Mouse (Mus musculus): ENCODE results near the gene Mamdc2. TPM values are rescaled to one million over a fixed set of nuclear protein-coding genes. Genes with fewer than 3 reads are reported as not detected.

Mamdc2 gene
- polyA plus RNA-seq, 1 experiment from 2014 or later: 6.0 TPM

DNA sequence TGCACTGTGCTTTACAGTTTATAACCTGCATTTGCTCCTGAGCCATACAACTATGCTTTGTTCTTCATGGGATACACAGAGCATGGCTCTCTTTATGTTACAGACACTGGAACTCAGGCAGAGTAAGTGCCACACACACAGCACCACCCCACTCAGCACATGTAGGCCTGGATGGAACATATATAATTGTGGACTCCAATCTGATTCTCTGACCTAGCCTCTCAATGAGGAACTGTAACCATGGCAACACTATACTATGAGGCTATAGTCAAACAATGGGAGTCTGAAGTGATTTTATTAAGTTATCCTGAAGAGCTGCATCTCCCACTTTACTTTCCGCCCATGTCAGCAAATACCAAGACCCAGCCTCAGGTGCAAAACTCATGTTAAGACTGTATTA is 30.6 kb downstream of the Mamdc2 start:
- H3K4me3 ChIP-seq (replicated peaks): no peak overlapping the region
- H3K4me1 ChIP-seq: no peaks in the 10 kb centered on the region
- no peaks in the 10 kb centered on the region for H3K27me3 ChIP-seq
- no peak overlapping the region for H3K4me2 ChIP-seq (replicated peaks)
- H3K27ac ChIP-seq (replicated peaks): no peak overlapping the region
- H3K9ac ChIP-seq: no peak overlapping the region
- ATAC-seq (ENCODE audit: insufficient number of reproducible peaks, low FRiP score, low TSS enrichment, low read depth): no peak
- no peaks in the 10 kb centered on the region for H3K36me3 ChIP-seq
- 91% methylated on average over 1 of the region's 1 CpGs for WGBS
- no peaks in the 10 kb centered on the region for H3K9me3 ChIP-seq (replicated peaks)

DNA sequence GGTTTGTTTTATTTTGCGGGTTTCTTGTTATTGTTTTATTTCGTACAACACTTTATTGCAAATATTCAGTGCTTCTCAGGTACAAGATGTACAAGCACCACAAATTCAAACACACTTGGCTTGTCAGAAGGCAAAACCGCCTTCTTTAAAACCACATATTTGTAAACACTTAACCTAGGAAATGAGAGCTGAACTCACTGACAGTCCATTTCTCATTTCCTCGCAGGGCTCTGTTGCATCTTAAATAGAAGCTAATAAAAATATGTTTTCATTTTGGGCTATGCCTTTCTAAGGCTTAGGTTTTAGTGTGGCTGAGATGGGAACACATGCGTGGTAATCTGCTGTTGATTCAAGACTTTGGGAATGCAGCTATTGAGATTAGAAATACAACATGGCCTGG is 37.4 kb downstream of the Mamdc2 start:
- Histone ChIP-seq H3K4me3 (replicated peaks) (no peak overlapping the region), H3K27me3 (no peaks in the 10 kb centered on the region), H3K9ac (no peak overlapping the region), H3K4me1 (no peaks in the 10 kb centered on the region), H3K4me2 (replicated peaks) (no peak overlapping the region), H3K27ac (replicated peaks) (no peak overlapping the region), H3K9me3 (replicated peaks) (no peaks in the 10 kb centered on the region), H3K36me3 (no peaks in the 10 kb centered on the region)
- WGBS: 77% methylated on average over 5 of the region's 5 CpGs
- ATAC-seq (ENCODE audit: insufficient number of reproducible peaks, low FRiP score, low TSS enrichment, low read depth): no peak

DNA sequence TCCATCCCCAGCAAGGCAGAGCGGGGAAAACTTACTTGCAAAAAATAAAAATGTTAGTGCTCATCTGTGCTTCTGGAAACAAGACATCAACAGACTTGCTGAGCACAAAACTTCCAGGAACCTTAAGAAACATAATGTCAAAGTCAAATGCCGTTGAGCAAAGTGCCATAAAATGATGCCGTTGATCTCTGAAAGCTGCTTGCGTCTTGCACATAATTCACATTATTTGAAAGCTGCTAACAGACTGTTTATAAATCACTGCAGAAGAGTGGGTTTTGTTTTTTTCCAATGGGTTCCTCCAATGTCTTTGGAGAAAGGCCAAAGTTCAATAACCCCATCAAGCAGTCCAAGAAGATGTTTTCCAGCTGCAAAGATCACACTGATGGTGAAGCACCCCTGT is 37.9 kb downstream of the Mamdc2 start:
- Histone ChIP-seq H3K4me3 (replicated peaks) (no peak overlapping the region), H3K4me1 (no peaks in the 10 kb centered on the region), H3K36me3 (no peaks in the 10 kb centered on the region), H3K4me2 (replicated peaks) (no peak overlapping the region), H3K9ac (no peak overlapping the region), H3K27me3 (no peaks in the 10 kb centered on the region), H3K27ac (replicated peaks) (no peak overlapping the region), H3K9me3 (replicated peaks) (no peaks in the 10 kb centered on the region)
- WGBS: 80% methylated on average over 4 of the region's 4 CpGs
- no peak for ATAC-seq (ENCODE audit: insufficient number of reproducible peaks, low FRiP score, low TSS enrichment, low read depth)

DNA sequence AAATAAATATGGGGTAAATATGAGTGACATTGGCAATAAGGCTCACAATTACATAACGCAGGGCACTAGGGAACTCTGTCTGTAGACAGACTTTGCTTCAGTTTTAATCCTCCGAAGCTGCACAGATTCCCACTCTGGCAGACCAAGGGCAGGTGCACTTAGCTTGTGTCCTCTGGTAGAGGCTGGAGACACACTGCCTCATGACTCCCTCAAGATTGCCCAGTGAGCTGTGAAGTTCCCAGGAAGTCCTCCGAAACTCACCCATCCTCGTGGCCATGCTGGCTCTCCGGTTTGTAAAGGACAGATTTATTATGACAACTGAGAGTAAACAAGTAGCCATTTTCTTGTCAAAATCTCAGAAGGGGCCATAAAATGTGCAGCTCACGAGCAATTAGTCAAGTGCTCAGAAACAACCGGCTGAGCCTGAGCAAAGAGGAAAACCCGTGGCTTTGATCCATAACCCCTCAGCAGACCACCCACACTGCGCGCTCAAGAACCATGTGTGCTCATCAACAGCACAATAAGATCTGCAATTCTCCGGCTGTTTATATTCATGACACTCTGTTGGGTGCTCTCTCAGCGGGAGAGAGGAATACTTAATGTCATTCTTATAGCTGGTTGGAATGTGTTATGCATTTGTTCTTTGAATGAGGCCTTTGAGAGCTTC is 46.6 kb downstream of the Mamdc2 start:
- WGBS: 47% methylated on average over 12 of the region's 12 CpGs
- Histone ChIP-seq H3K27ac (replicated peaks) (no peak overlapping the region), H3K9me3 (replicated peaks) (no peaks in the 10 kb centered on the region), H3K4me3 (replicated peaks) (no peak overlapping the region), H3K27me3 (no peaks in the 10 kb centered on the region), H3K36me3 (no peaks in the 10 kb centered on the region), H3K9ac (no peak overlapping the region), H3K4me1 (no peaks in the 10 kb centered on the region; the same call in 1 of the 2 replicates), H3K4me2 (replicated peaks) (no peak overlapping the region)
- ATAC-seq (ENCODE audit: insufficient number of reproducible peaks, low FRiP score, low TSS enrichment, low read depth): no peak

DNA sequence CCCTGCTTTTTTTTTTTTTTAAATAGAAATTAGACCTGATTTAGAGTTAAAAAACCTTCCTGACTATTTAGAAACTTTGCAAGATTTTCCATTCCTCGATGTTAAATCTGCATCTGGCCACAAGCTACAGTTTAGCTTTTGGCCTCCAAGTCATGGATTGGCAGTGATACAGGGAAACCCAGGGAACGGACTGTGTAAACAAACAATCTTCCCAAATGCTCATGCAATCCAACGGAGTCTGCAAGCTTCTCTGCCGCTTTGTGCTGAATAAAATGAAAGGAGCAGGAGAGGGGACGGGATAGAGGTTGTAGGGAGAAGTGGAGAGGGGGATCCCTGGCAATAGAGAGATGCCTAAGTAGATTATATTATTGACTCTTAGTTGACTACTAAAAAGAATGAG is 47.8 kb downstream of the Mamdc2 start:
- H3K4me3 ChIP-seq (replicated peaks): no peak overlapping the region
- WGBS: 53% methylated on average over 5 of the region's 5 CpGs
- no peaks in the 10 kb centered on the region for H3K36me3 ChIP-seq
- no peaks in the 10 kb centered on the region; the same call in 1 of the 2 replicates for H3K4me1 ChIP-seq
- no peak overlapping the region for H3K4me2 ChIP-seq (replicated peaks)
- H3K27ac ChIP-seq (replicated peaks): no peak overlapping the region
- no peak for ATAC-seq (ENCODE audit: insufficient number of reproducible peaks, low FRiP score, low TSS enrichment, low read depth)
- no peak overlapping the region for H3K9ac ChIP-seq
- H3K9me3 ChIP-seq (replicated peaks): no peaks in the 10 kb centered on the region
- H3K27me3 ChIP-seq: no peaks in the 10 kb centered on the region

DNA sequence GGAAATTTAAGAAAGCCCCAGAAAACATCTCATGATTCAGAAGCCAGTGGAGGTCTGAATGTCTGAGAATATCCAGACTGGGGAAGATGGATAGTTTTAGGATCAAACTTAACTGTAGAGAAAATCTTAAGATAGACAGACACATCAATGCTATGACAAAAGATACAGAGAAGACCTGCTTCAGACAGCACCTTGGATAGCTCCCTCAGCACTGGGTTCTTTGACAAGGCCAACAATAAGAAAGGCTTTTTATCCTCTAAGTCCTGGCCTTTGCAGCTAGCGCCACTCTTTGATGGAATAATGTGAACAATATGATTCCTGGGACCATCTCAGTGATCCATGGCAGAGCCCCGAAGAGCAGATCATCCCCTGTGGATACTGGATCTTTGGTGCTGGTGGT is 52.3 kb downstream of the Mamdc2 start:
- Histone ChIP-seq H3K4me3 (replicated peaks) (no peak overlapping the region), H3K4me1 (no peaks in the 10 kb centered on the region), H3K4me2 (replicated peaks) (no peak overlapping the region), H3K9me3 (replicated peaks) (no peaks in the 10 kb centered on the region), H3K27me3 (0 out of 2 replicates have a peak, but pooled peaks cover 3% of the 10 kb centered on the region), H3K36me3 (no peaks in the 10 kb centered on the region), H3K27ac (replicated peaks) (no peak overlapping the region), H3K9ac (no peak overlapping the region)
- 40% methylated on average over 2 of the region's 2 CpGs for WGBS
- ATAC-seq (ENCODE audit: insufficient number of reproducible peaks, low FRiP score, low TSS enrichment, low read depth): no peak

DNA sequence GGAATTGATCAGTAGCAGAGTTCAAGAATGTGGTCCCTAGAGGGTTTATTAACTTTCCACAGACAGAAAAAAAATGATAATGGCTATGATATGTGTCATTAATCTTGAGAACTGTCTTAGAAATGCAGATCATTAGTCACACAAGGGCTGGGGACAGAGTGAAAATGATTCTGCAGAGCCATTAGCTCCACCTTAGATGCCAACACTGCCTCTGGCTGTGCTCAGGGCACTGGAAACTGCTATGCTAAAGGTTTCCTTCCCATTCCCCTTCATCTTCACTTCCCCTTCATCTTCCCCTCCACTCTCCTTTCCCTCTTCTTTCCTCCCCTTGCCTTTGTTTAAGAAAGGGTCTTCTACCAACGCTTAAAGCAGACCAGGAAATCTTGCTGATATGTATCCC is 53.6 kb downstream of the Mamdc2 start:
- H3K9me3 ChIP-seq (replicated peaks): no peaks in the 10 kb centered on the region
- H3K4me3 ChIP-seq (replicated peaks): no peak overlapping the region
- no peaks in the 10 kb centered on the region for H3K4me1 ChIP-seq
- H3K36me3 ChIP-seq: no peaks in the 10 kb centered on the region
- H3K4me2 ChIP-seq (replicated peaks): no peak overlapping the region
- 65% methylated on average over 1 of the region's 1 CpGs for WGBS
- no peak overlapping the region for H3K9ac ChIP-seq
- 0 out of 2 replicates have a peak, but pooled peaks cover 3% of the 10 kb centered on the region for H3K27me3 ChIP-seq
- H3K27ac ChIP-seq (replicated peaks): no peak overlapping the region
- no peak for ATAC-seq (ENCODE audit: insufficient number of reproducible peaks, low FRiP score, low TSS enrichment, low read depth)

DNA sequence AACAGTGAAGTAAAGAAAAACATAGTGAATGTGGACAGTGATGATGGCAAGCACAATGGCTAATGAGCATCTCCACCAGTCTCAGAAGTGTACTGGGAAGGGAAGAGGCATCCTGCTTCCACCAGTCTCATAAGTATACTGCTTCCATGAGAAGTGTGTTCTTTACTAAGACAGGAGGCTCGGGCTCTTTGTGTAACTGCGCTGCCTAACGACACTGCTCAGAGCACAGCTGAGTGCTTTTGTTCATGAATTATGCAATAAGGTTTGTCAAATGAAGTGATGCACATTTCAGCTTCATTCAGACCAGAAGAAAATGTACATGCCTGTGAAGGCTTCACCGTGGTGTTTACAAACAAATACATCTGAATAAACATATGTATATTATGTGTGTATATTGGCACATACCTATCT is 59.4 kb downstream of the Mamdc2 start:
- no peak for ATAC-seq (ENCODE audit: insufficient number of reproducible peaks, low FRiP score, low TSS enrichment, low read depth)

DNA sequence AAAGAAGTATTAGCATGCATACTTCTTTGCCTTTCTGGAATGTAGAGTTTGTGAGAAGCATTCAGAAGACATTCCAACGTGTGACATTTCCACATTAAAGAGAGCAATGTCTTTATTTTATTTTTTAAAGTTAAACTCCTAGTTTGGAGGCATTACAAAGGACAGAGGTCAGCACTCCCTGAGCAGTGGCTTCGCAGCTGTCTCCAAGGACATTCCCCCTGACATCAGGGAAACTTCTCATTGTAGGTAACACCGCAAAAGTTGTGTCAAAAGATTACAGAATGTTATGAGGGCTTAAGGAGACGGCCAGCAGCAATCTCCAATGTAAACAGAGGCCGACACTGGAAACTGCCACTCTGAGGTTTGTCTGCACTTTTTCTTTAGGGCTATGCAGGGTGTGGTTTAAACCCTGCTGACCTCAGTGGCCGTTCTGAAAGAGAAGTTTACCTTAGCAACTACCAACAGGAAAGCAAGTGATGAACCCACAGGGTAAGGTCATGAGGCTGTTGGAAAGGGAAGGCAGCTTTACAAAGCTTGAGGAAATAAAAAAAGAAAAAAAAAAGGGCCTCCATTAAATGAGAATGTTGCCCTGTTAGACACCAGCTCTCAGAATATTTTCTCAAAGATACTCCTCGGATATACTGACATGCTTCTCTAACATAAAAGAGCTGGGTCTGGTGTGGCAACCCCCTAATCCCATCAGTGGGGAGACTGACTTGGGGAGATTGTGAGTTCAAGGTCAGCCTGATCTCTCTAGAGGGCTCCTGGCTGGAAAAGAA is 60.0 kb downstream of the Mamdc2 start:
- Histone ChIP-seq H3K27me3 (no peaks in the 10 kb centered on the region), H3K4me3 (replicated peaks) (no peak overlapping the region), H3K4me2 (replicated peaks) (no peak overlapping the region), H3K9me3 (replicated peaks) (no peaks in the 10 kb centered on the region), H3K9ac (no peak overlapping the region), H3K4me1 (no peaks in the 10 kb centered on the region), H3K27ac (replicated peaks) (no peak overlapping the region), H3K36me3 (no peaks in the 10 kb centered on the region)
- no peak for ATAC-seq (ENCODE audit: insufficient number of reproducible peaks, low FRiP score, low TSS enrichment, low read depth)
- WGBS: 23% methylated on average over 7 of the region's 7 CpGs

More for the DNA sequence above, 59.4 kb downstream of the Mamdc2 start:
- no peak overlapping the region for H3K4me3 ChIP-seq (replicated peaks)
- H3K9me3 ChIP-seq (replicated peaks): no peaks in the 10 kb centered on the region
- 72% methylated on average over 4 of the region's 4 CpGs for whole genome bisulfite sequencing
- H3K4me1 ChIP-seq: no peaks in the 10 kb centered on the region
- H3K9ac ChIP-seq: no peak overlapping the region
- no peak overlapping the region for H3K27ac ChIP-seq (replicated peaks)
- H3K4me2 ChIP-seq (replicated peaks): no peak overlapping the region
- no peaks in the 10 kb centered on the region for H3K27me3 ChIP-seq
- no peaks in the 10 kb centered on the region for H3K36me3 ChIP-seq

DNA sequence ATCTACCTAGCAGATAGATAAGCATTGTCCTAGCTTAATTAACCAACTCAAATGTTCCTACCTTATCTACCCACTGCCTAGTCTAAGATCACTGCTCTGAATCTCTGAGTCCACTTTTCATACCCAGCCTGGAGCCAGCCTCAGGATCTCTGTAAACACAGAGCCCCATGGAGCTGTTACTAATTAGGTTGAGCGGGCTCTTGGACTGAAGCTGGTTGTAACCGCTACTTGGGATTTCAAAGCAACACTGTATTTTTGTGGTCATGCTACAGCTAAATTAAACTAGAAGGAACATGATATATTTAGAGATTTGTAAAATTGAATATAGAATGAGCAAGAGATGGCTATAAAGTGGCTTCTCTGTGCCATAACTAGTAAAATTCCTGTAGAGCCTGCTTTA is 65.8 kb downstream of the Mamdc2 start:
- H3K4me3 ChIP-seq (replicated peaks): no peak overlapping the region
- no peak overlapping the region for H3K9ac ChIP-seq
- H3K9me3 ChIP-seq (replicated peaks): no peaks in the 10 kb centered on the region
- H3K27ac ChIP-seq (replicated peaks): no peak overlapping the region
- H3K36me3 ChIP-seq: no peaks in the 10 kb centered on the region
- ATAC-seq (ENCODE audit: insufficient number of reproducible peaks, low FRiP score, low TSS enrichment, low read depth): peak; percentile 57
- no peak overlapping the region for H3K4me2 ChIP-seq (replicated peaks)
- WGBS: 41% methylated on average over 2 of the region's 2 CpGs
- H3K27me3 ChIP-seq: no peaks in the 10 kb centered on the region
- H3K4me1 ChIP-seq: no peaks in the 10 kb centered on the region

DNA sequence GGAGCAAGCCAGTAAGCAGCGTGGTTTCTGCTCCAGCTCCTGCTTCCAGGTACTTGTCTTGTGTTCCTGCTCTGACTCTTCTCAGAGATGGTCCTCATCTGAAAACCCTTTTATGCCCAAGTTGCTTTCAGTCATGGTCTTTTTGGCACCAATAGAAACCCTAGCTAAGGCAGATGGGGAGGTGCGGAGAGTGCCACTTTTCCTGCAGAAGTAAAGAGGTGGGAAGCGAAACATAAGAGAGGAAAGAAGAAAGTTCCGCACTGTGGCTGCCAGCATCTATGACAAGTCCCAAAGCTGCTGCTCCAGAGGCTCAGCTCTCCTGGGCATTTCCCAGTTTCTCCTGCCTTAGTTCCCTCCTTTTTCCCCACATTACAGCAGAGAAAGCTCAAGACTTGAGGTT is 67.3 kb downstream of the Mamdc2 start:
- Histone ChIP-seq H3K27ac (replicated peaks) (no peak overlapping the region), H3K9ac (no peak overlapping the region), H3K4me2 (replicated peaks) (no peak overlapping the region), H3K4me3 (replicated peaks) (no peak overlapping the region), H3K27me3 (no peaks in the 10 kb centered on the region), H3K36me3 (no peaks in the 10 kb centered on the region), H3K4me1 (peaks cover 7% of the 10 kb centered on the region; the same call in 1 of the 2 replicates), H3K9me3 (replicated peaks) (no peaks in the 10 kb centered on the region)
- no peak for ATAC-seq (ENCODE audit: insufficient number of reproducible peaks, low FRiP score, low TSS enrichment, low read depth)
- 92% methylated on average over 4 of the region's 4 CpGs for WGBS

Measured in embryonic facial prominence, embryonic 15.5 days (tissue).